Mouse (Mus musculus): ENCODE results near the gene Rad51d. TPM values are rescaled to one million over a fixed set of nuclear protein-coding genes. Genes with fewer than 3 reads are reported as not detected.
A peak's percentile ranks its signal among the peaks of the same experiment; 100 is the strongest.

Rad51d gene
- total RNA-seq, 4 experiments from 2014 or later, result 13.4 to 20.9 (median 18.1) TPM

- no peak for DNase-seq
Measured at GRCm38 (mm10) chr11:82891936-82892335, 1.5 kb upstream of the Rad51d start, which contains the start of gene Fndc8. TSS of gene Fndc8 (plus strand) at chr11:82892124.

GRCm38 (mm10) chr11:82889524-82890341, 681 bp downstream of the Rad51d start:
- DNase-seq, result no peak

GRCm38 (mm10) chr11:82888491-82888946, 1.9 kb downstream of the Rad51d start:
- no peak for DNase-seq

DNA sequence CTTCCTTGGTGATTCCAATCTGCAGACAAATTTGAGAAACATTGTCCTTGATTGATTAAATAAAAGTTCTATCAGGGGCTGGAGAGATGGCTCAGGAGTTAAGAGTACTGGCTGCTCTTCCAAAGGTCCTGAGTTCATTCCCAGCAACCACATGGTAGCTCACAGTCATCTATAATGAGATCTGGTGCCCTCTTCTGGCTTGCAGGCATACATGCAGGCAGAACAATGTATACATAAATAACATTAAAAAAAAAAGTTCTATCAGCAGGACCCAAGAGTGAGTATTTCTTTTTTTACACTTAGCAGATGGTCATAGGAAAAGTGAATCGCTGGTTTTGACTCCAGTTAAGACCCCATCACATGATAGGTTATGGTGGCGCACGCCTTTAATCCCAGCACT, 3.9 kb downstream of the Rad51d start:
- no peak for DNase-seq

DNA sequence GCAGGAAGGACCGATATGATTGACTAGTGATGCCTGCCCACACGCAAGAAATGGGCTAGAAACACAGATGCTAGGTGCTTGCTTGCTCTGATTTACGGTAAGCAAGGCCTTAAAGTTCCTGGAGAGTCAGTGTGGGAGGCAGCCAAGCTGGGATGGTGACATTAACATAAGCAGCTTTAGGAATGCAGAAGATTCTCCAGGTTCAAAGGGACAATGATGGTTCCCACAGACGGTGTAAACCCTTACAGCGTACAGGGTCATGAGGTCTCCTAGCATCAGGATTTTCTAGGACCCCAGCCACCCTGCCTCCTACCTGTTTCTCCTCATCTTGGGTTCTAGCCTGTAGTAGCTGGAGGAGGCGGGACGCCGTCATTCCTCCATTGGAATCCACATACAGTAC, 7.2 kb downstream of the Rad51d start:
- DNase-seq, result no peak

DNA sequence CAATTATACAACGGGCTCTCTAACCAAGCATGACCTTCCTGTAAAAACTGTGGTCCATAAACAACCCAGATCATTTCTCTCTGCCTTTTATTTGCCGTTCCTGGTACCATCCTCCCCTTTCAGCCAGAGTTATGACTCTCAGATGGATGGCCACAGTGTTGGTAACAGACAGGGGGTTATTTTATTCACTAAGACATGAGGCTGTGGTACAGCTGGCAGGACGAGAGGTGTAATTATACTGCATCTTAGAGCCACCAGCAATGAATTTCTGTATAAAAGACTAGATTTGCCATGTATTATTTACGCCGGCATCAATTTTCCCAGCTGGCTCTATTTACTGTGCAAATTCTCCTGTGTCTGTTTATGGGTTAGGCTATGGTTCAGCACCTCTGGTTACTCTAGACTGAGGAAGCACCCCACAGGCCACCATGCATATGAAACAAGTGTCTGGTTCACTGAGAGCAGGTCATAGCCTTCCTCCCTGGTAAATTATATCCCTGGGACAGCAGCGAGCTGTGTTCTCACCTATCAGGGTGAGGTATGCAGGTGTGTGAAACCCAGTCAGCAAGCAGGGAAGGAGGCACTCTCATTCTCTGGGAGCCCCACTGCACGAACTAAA, 12.6 kb downstream of the Rad51d start:
- DNase-seq, result no peak

- DNase-seq, result no peak
Measured at GRCm38 (mm10) chr11:82875631-82876030, 14.8 kb downstream of the Rad51d start.

GRCm38 (mm10) chr11:82874924-82875323, 15.5 kb downstream of the Rad51d start:
- DNase-seq, result no peak

GRCm38 (mm10) chr11:82871031-82871446, 19.4 kb downstream of the Rad51d start, which contains the start of gene Rffl:
TSS of gene Rffl (minus strand) at chr11:82871210.
- DNase-seq, result peak; percentile 82

GRCm38 (mm10) chr11:82870173-82871030, 20.0 kb downstream of the Rad51d start:
- DNase-seq, result peak; percentile 39

DNA sequence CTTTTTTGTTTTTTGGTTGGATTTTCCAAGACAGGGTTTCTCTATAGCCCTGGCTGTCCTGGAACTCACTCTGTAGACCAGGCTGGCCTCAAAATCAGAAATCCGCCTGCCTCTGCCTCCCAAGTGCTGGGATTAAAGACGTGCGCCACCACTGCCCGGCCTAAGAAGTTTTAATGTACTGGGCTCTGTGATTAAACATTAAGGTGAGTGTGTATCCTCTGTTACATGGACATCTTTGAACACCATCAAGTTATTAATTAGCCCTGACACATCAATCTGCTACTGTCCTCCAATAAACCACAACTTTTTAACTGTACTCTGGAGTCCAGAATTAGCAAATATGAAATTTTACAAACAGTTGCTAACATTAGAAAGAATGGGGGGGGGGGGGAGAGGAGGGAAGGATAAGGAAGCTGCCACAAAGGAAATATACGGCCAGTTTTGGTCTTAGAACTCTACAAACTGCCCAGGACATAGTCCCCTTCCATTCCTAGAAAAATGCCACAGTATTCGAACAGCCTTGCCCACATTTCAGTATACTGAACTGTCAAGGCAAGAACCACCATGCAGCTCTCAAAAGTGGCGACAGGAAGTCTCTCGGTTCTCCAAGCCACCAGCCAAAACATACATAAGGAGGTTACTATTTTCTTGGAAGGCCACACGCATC, 20.8 kb downstream of the Rad51d start:
- DNase-seq, result no peak

- no peak for DNase-seq
Measured at GRCm38 (mm10) chr11:82867956-82868355, 22.5 kb downstream of the Rad51d start.

DNA sequence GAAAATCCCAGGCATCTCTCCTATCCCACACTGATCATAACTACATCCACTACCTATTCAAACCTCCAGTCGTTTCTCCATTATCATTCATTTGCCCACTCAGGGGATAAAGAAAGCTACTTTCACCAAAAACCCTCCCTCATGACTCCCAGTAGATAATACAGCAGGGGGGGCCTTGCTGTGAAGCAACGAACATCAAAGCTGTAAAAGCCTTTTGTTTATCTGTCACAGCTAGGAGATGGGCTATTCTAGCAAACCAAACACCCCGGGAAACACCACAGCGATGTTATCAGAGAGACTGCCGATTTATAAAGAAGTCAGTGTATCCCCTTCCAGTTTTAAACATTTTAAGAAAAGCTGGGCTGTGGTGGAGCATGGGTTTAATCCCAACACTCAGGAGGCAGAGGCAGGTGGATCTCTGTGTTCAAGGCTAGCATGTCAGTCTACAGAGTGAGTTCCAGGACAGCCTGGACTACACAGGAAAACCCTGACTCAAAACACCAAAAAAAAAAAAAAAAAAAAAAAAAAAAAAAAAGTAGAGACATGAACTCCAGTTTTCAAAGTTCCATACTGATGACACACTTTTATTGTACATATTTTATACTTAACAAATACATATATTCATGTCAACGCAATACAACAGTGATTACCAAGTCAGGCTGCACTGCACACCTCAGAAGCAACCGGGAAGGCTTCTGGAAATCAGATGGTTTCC, 23.4 kb downstream of the Rad51d start:
- no peak for DNase-seq

DNA sequence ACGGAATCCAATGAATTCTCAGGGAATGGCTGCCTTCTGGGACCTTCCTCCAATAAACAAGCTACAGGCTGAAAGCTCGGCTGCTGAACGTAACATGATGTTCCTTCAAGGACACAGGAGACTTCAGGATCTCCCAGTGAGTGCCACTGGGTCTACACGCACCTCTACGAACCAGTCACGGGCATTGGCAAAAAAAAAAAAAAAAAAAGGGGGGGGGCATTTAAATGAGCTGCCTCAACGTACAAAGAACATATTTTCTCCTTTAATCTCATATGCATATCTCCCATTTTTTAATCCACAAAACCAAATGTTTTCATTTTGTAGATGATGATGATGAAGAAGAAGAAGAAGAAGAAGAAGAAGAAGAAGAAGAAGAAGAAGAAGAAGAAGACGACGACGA, 24.5 kb downstream of the Rad51d start:
- no peak for DNase-seq

DNA sequence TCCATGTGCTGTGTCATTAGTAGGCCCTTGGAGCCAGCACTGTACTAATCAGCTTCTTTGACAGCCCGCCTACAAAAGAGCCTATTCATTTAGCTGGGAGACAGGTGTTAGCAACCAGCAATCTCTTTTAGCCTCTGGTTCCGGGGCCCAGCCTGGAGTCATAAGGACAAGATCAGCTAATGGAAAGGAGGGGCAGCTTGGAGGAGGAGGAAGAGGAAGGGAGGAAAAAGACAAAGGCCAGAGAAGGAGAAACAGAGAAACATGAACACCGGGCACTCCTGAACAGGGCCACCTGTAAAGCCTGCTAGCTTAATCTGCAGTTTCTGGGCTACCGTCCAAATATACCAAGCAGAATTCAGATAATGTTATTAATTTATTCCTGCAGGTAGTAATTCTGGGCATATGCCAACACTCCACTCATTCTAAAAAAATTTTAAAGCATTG, 26.9 kb downstream of the Rad51d start:
- DNase-seq, result no peak

DNA sequence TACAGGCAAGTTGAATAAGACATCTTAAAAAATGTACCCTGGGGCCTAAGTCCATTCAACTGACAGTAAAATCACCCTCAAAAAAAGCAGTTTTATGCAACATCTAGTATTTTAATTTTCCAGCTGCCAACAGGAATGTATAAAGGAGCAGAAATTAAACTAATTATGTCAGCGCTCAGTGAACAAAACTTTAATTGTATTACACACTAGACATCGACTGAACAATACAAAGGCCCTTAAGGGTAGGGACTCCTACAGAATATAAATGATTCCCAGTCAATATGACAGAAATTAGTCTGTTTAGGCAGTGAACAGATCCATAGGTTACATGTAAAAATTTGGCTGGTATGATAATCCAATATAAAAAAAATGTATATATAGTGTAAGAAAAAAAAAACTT, 27.4 kb downstream of the Rad51d start:
- DNase-seq, result no peak

DNA sequence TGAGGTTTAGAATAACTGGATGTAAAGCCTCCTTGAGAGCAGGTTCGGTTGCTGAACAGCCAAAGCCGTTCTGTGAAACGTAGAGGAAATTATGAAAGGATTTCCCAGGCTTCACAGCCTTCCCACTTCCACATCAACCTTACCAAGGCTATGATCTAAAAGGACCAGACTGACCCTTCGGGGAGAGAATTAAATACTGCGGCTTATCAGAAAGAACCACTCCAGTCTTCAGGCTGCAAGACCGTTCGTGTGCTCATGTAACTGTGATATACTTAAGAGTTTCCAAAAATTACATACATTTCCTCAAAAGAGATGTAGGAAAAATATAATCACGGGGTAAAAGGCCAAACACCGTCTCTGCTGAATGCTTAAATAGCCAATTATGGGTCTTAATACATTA, 27.8 kb downstream of the Rad51d start:
- no peak for DNase-seq

DNA sequence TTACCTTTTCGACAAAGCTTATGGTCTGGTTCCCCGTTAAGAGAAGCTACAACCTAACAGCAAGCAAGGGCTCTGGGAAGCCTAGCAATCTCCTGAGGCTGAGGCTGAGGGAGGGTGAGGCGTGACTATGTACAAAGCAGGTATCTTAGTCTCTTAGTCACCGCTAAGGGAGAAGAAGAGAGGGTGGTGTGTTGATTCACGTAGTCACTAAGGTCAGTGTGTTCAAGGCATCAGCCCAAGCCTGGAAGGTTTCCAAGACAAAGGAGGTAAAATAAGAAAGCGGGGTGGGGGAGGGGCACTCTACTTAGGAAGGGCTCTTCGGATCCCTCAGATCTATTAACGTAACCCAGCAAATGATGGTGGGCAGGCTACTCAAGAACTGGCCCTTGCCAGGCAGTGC, 28.9 kb downstream of the Rad51d start:
- DNase-seq, result no peak

DNA sequence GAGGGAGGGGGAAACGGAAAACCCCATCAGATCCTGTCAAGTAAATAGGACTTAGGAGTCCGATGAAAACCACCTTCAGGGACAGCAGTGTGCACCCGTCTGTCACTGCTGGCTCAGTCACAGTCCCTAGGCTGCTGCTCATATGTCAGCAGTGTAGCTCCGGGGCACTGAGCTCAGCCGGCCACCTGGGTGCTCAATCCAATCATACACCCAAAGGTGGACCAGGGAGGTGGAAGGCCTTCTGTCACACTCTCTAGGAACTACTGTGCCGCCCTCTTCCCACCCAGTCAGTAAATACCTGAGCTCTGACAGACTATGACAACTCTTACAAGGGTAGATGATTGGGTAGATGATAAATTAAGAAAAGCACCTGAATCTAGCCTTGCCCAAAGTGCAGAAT, 29.7 kb downstream of the Rad51d start:
- no peak for DNase-seq

GRCm38 (mm10) chr11:82857307-82857848, 33.0 kb downstream of the Rad51d start:
- DNase-seq, result no peak

DNA sequence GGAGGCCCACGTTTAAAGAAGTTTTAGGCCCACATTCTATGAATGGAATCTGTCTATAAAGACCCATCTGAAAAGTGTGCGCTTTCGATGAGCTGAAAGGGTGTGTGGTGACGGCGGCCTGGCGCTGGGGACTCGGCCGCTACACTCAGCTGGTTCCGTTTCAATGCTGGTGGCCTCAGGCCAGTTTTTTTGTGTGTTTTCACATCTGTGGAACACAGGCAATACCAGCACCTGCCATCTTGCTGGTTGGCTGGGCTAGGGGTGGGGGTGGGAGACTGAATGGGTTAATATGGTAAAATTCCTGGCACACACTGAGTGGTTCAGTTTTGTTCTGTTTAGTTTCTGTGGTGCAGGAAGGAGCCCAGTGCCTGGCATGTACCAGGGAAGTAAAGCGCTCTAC, 34.4 kb downstream of the Rad51d start:
- DNase-seq, result no peak

All from adrenal gland, adult 8-10 months (tissue).